Mouse (Mus musculus) E14TG2a.4 (cell line): ENCODE data around the gene Kif17.
"Not testable (repeated sequence)": the region's sequence is repeated elsewhere in the genome, so short reads cannot be mapped to it uniquely, and the experiment has no call there.

ENCODE experiments used
- H3K27me3 ChIP-seq: 2 replicates; pipeline ENCODE4 v1.6.1; 2014; ENCODE audit warnings: low read length, control low read depth; ENCODE audit not compliant: insufficient read depth
- H3K36me3 ChIP-seq: 2 replicates; pipeline ENCODE4 v1.6.1; 2014; ENCODE audit warnings: low read length, control low read depth; ENCODE audit not compliant: insufficient read depth
- H3K4me1 ChIP-seq: replicated peaks from 2 replicates; pipeline ENCODE4 v1.6.1; 2014; ENCODE audit warnings: low read depth, low read length, control low read depth
- H3K4me3 ChIP-seq: replicated peaks from 2 replicates; pipeline ENCODE4 v1.5.1; 2014; ENCODE audit warnings: mild to moderate bottlenecking, low read length
- H3K9me3 ChIP-seq: 2 replicates; pipeline ENCODE4 v1.6.1; 2014; ENCODE audit warnings: low read length, control low read depth
- CTCF ChIP-seq: conservative IDR thresholded peaks from 2 replicates; pipeline ENCODE4 v1.5.1; 2014; ENCODE audit warnings: low read length
- NANOG ChIP-seq: IDR thresholded peaks from 2 replicates; pipeline ENCODE4 v1.6.1; 2014; ENCODE audit warnings: borderline replicate concordance, low read length, mixed read lengths
- POU5F1 ChIP-seq: IDR thresholded peaks from 2 replicates; pipeline ENCODE4 v1.6.1; 2014; ENCODE audit warnings: low read length, borderline replicate concordance

The Kif17 gene

DNA sequence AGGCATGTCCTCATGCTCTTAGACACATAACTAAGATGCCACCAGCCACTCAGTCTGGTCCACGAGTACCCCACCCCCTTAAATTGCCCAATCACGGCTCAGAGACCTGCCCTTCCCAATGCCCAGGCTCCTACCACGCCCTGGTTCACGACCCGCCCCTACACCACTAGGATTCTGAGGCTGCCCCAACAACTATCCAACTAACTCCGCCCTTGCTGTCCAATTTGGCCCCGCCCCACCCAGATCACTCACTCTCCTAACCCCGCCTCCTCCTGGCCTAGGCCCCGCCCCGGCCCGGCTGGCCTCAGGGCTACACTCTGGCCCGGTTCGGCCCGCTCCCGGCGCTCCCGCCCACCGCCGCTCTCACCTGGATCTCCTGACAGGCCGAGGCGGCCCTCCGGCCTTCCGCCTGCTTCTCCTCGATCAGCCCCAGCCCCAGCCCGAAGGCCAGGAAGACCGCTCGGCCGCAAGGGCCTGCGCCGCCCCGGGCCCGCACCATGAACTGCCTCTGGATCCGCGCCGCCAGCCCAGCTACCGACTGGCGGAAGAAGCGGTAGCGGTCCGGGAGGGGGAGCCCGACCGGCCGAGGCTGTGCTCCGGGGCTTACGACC lies 75.3 kb downstream of the Kif17 start:
- peaks cover 45% of the 10 kb centered on the region for H3K4me1 ChIP-seq
- TF ChIP-seq CTCF (no peak), NANOG (no peak), POU5F1 (no peak)
- H3K4me3 ChIP-seq, result peak overlapping the region; percentile 97
- no peaks in the 10 kb centered on the region for H3K36me3 ChIP-seq
- H3K9me3 ChIP-seq, result peaks cover 33% of the 10 kb centered on the region
- no peaks in the 10 kb centered on the region for H3K27me3 ChIP-seq

DNA sequence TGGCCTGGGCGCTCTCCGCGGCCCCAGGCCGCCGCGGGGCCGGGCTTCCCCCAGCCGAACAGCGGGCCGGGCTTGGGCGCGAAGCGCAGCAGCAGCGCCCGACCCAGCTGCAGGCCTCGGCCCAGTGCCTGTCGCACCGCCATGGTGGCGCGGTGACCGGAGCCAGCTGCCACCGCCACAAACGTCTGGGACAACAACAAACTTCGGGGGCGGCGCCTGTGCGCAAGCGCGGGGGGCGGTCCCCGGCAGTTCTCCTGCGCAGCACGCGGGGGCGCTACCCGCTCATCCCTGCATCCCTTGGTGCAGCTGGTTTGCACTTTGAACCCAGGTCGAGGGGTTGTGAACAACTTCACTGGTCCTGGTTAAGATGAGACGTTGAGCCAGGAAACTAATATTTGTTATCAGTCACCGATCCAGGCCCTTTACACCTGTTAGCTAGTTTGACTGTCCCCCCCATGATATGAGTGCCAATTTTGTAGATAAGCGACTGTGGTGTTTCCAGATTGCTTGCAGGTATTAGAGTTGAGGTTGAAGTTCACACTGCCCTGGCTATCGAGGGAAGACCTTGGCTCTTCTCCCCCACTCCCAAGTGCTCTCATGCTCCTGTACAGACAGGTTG lies 76.0 kb downstream of the Kif17 start, which contains the start of gene Pink1:
TSS of gene Pink1 (minus strand) at position 231 of the 619 bp plus-strand sequence.
- peak within 1 kb of the TSS; percentile 97 for H3K4me3 ChIP-seq
- H3K9me3 ChIP-seq, result peaks cover 33% of the 10 kb centered on the region
- TF ChIP-seq NANOG (no peak), POU5F1 (no peak), CTCF (peak; percentile 30)
- H3K27me3 ChIP-seq, result no peaks in the 10 kb centered on the region
- H3K4me1 ChIP-seq, result peaks cover 46% of the 10 kb centered on the region
- H3K36me3 ChIP-seq, result no peaks in the 10 kb centered on the region

- Histone ChIP-seq H3K9me3 (peaks cover 33% of the 10 kb centered on the region), H3K4me1 (peaks cover 41% of the 10 kb centered on the region)
- H3K27me3 ChIP-seq, H3K4me3 ChIP-seq, H3K36me3 ChIP-seq: not testable (repeated sequence)
Observed at GRCm38 (mm10) chr4:138327155-138327554, 76.9 kb downstream of the Kif17 start.

DNA sequence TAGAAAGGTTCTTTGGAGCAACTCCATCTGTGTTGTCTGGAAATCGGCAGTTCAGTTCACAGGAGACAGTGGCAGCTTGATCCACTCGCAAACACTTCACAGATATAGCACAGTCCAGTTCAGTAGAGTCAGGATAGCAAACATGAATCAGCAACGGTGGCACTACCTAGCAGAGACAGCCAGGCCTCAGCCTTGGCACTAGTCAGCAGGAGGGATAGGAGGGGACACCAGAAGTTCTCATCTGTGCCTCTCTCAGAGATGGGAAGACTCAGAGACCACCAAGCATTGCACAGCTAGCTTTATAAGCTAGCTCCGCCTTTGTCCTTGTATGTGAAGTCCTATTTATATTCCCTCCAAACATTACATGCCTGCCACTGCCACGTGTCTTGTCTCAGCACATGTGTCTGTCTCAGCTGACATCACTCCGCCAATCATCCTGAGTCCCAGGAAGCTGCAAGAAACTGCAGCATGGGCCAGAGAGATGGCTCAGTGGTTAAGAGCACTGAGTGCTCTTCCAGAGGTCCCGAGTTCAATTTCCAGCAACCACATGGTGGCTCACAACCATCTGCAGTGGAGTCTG lies 77.7 kb downstream of the Kif17 start:
- no peak for TF ChIP-seq CTCF
- no peak for TF ChIP-seq POU5F1
- TF ChIP-seq NANOG, result no peak
- no peaks in the 10 kb centered on the region for H3K27me3 ChIP-seq
- peaks cover 33% of the 10 kb centered on the region for H3K9me3 ChIP-seq
- no peak overlapping the region for H3K4me3 ChIP-seq
- peaks cover 36% of the 10 kb centered on the region for H3K4me1 ChIP-seq
- no peaks in the 10 kb centered on the region for H3K36me3 ChIP-seq

GRCm38 (mm10) chr4:138330264-138330671 lies 80.0 kb downstream of the Kif17 start:
- Histone ChIP-seq H3K4me3 (no peak overlapping the region), H3K9me3 (peaks cover 33% of the 10 kb centered on the region), H3K27me3 (no peaks in the 10 kb centered on the region), H3K36me3 (no peaks in the 10 kb centered on the region), H3K4me1 (peaks cover 27% of the 10 kb centered on the region)
- TF ChIP-seq NANOG (no peak), POU5F1 (no peak), CTCF (no peak)

DNA sequence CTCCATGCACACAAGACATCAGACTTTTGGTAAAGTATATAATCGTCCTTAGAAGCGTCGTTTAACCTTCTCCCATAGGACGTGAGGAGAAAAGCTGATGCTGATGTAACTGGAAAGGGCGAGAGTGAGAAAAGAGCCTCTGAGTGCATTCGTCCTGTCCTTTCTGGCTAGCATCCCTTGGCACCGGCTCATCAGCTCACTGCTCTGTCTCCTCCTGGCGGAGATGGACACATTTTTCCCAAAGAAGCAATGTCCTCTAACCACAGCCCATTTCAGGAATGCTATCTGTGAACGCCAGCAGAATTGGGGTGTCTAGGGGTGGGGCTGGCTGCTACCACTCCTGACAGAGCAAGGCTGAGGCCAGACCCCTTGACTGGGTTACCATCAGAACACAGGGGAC lies 81.4 kb downstream of the Kif17 start:
- TF ChIP-seq POU5F1 (no peak), NANOG (no peak), CTCF (no peak)
- no peaks in the 10 kb centered on the region for H3K36me3 ChIP-seq
- no peak overlapping the region for H3K4me3 ChIP-seq
- no peaks in the 10 kb centered on the region for H3K27me3 ChIP-seq
- peaks cover 30% of the 10 kb centered on the region for H3K9me3 ChIP-seq
- H3K4me1 ChIP-seq, result peaks cover 23% of the 10 kb centered on the region

- Histone ChIP-seq H3K4me1 (peaks cover 23% of the 10 kb centered on the region), H3K27me3 (no peaks in the 10 kb centered on the region), H3K4me3 (no peak overlapping the region), H3K36me3 (no peaks in the 10 kb centered on the region), H3K9me3 (peaks cover 17% of the 10 kb centered on the region)
- TF ChIP-seq CTCF (no peak), NANOG (no peak)
Observed at GRCm38 (mm10) chr4:138333135-138333534, 82.9 kb downstream of the Kif17 start.

DNA sequence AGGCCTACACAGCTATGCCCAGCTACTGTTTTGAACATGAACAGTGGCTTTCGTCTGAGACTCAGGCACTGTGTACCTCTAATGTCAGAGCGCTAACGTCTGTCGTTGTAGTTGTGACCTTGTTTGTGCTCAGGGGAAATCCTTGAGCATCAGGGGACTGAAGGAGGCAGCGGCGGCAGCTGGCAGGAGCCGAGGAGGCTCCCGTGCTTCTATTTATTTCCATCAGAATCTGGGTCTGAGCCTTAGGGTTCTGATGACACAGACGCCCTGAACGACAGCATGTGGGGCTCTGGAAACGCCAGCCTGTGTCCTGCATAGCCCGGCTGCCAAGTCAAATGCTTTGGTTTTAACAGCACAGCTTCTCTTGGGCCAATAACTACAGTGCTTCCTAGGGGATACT lies 84.8 kb downstream of the Kif17 start:
- H3K4me3 ChIP-seq, result no peak overlapping the region
- TF ChIP-seq NANOG, result no peak
- no peaks in the 10 kb centered on the region for H3K9me3 ChIP-seq
- no peaks in the 10 kb centered on the region for H3K27me3 ChIP-seq
- H3K4me1 ChIP-seq, result peaks cover 23% of the 10 kb centered on the region
- H3K36me3 ChIP-seq, result no peaks in the 10 kb centered on the region

- Histone ChIP-seq H3K4me3 (no peak overlapping the region), H3K27me3 (no peaks in the 10 kb centered on the region), H3K4me1 (peaks cover 17% of the 10 kb centered on the region), H3K36me3 (no peaks in the 10 kb centered on the region), H3K9me3 (no peaks in the 10 kb centered on the region)
- no peak for TF ChIP-seq NANOG
- no peak for TF ChIP-seq POU5F1
- peak; percentile 36 for TF ChIP-seq CTCF
Observed at GRCm38 (mm10) chr4:138335648-138336047, 85.4 kb downstream of the Kif17 start.
